Mouse (Mus musculus) CH12.LX (cell line): Measurements from ENCODE around the gene Cebpg. TPM values are rescaled to one million over a fixed set of nuclear protein-coding genes. Genes with fewer than 3 reads are reported as not detected.

ENCODE experiments used
- DNase-seq: peaks from one replicate; pipeline ENCODE4 v3.0.0-alpha.2; 2013; ENCODE audit errors: extremely low read depth
- H3K27ac ChIP-seq: 2 replicates; pipeline ENCODE4 v1.5.1; 2012; ENCODE audit warnings: low read depth, mild to moderate bottlenecking, control low read depth, moderate library complexity; ENCODE audit not compliant: insufficient read depth
- H3K27me3 ChIP-seq: replicated peaks from 2 replicates; pipeline ENCODE3; 2012; ENCODE audit warnings: inconsistent platforms
- H3K36me3 ChIP-seq, 2 experiments: replicated peaks in 1 of 2; 2 replicates each; pipeline versions ENCODE3 to v1.6.1; 2012; ENCODE audit warnings: inconsistent platforms in 1 of 2, low read length in 1 of 2, mild to moderate bottlenecking in 1 of 2, mixed read lengths in 1 of 2, moderate library complexity in 1 of 2; ENCODE audit not compliant: control insufficient read depth in 1 of 2, insufficient read depth in 1 of 2
- H3K4me1 ChIP-seq, 2 experiments: 2 replicates each; pipeline ENCODE4 v1.6.1; 2012; ENCODE audit warnings: inconsistent platforms in 1 of 2, moderate library complexity in 1 of 2; ENCODE audit not compliant: insufficient read depth in 2 of 2, control insufficient read depth in 1 of 2
- H3K4me2 ChIP-seq: 2 replicates; pipeline ENCODE4 v1.6.1; 2012; ENCODE audit warnings: low read depth, mild to moderate bottlenecking, control low read depth; ENCODE audit not compliant: poor library complexity, insufficient read depth, severe bottlenecking
- H3K4me3 ChIP-seq, 3 experiments: fragments of 150-350 bp in 1 of 3; sonication (generic) in 1 of 3; replicated peaks in 1 of 3; 2 replicates each; pipeline versions ENCODE3 to v1.5.1; 2011 to 2012; ENCODE audit warnings: low read depth in 2 of 3, low read length in 2 of 3, mild to moderate bottlenecking in 2 of 3, moderate library complexity in 2 of 3, control low read depth in 1 of 3, improper control_type of control experiment in 1 of 3, inconsistent platforms in 1 of 3, mixed read lengths in 1 of 3; ENCODE audit not compliant: poor library complexity in 1 of 3
- H3K79me2 ChIP-seq: replicated peaks from 2 replicates; pipeline ENCODE4 v1.6.1; 2012; ENCODE audit warnings: mild to moderate bottlenecking, moderate library complexity; ENCODE audit not compliant: control insufficient read depth, poor library complexity, insufficient read depth, severe bottlenecking; ENCODE audit errors: extremely low read depth
- H3K9ac ChIP-seq: 2 replicates; pipeline ENCODE4 v1.6.1; 2012; ENCODE audit warnings: low read depth, mild to moderate bottlenecking, control low read depth, moderate library complexity; ENCODE audit not compliant: insufficient read depth
- H3K9me3 ChIP-seq: replicated peaks from 2 replicates; pipeline ENCODE3; 2012; ENCODE audit warnings: low read length, inconsistent platforms, mixed read lengths
- BHLHE40 ChIP-seq: IDR thresholded peaks from 2 replicates; pipeline ENCODE4 v1.6.1; 2011; ENCODE audit warnings: mild to moderate bottlenecking, low read depth, low read length, improper control_type of control experiment
- CHD1 ChIP-seq: IDR thresholded peaks from 2 replicates; pipeline ENCODE4 v1.6.1; 2012; ENCODE audit warnings: low read depth, low read length, improper control_type of control experiment, inconsistent platforms
- CHD2 ChIP-seq: IDR thresholded peaks from 2 replicates; pipeline ENCODE4 v1.6.1; 2011; ENCODE audit warnings: low read length, improper control_type of control experiment
- CTCF ChIP-seq, 2 experiments: IDR thresholded peaks in 1 of 2; conservative IDR thresholded peaks in 1 of 2; 2 replicates each; pipeline ENCODE4 v1.5.1; 2011 to 2012; ENCODE audit warnings: low read depth in 2 of 2, low read length in 2 of 2, improper control_type of control experiment in 1 of 2, inconsistent platforms in 1 of 2, mild to moderate bottlenecking in 1 of 2, moderate library complexity in 1 of 2
- E2F4 ChIP-seq: IDR thresholded peaks from 2 replicates; pipeline ENCODE4 v1.6.1; 2011; ENCODE audit warnings: low read depth, low read length, improper control_type of control experiment; ENCODE audit not compliant: insufficient replicate concordance
- ELF1 ChIP-seq: IDR thresholded peaks from 2 replicates; pipeline ENCODE4 v1.6.1; 2014; ENCODE audit warnings: low read depth, mild to moderate bottlenecking, inconsistent platforms, low read length, improper control_type of control experiment
- ETS1 ChIP-seq: conservative IDR thresholded peaks from 2 replicates; pipeline ENCODE4 v1.6.1; 2012; ENCODE audit warnings: low read depth, mild to moderate bottlenecking, inconsistent platforms, low read length, improper control_type of control experiment, moderate library complexity
- HCFC1 ChIP-seq: IDR thresholded peaks from 2 replicates; pipeline ENCODE4 v1.6.1; 2012; ENCODE audit warnings: low read depth, mild to moderate bottlenecking, inconsistent platforms, low read length, improper control_type of control experiment
- IRF4 ChIP-seq: IDR thresholded peaks from 2 replicates; pipeline ENCODE4 v1.6.1; 2014; ENCODE audit warnings: low read depth, mild to moderate bottlenecking, inconsistent platforms, low read length, improper control_type of control experiment
- JUN ChIP-seq: IDR thresholded peaks from 2 replicates; pipeline ENCODE4 v1.6.1; 2011; ENCODE audit warnings: low read depth, mild to moderate bottlenecking, low read length, improper control_type of control experiment, moderate library complexity; ENCODE audit not compliant: insufficient read depth
- JUND ChIP-seq: conservative IDR thresholded peaks from 2 replicates; pipeline ENCODE4 v1.6.1; 2011; ENCODE audit warnings: low read depth, low read length, improper control_type of control experiment
- KAT2A ChIP-seq: IDR thresholded peaks from 2 replicates; pipeline ENCODE4 v1.6.1; 2012; ENCODE audit warnings: low read length, improper control_type of control experiment, inconsistent platforms; ENCODE audit not compliant: insufficient replicate concordance
- MAFK ChIP-seq: IDR thresholded peaks from 2 replicates; pipeline ENCODE4 v1.6.1; 2011; ENCODE audit warnings: low read length, improper control_type of control experiment; ENCODE audit not compliant: insufficient replicate concordance
- MAX ChIP-seq: IDR thresholded peaks from 2 replicates; pipeline ENCODE4 v1.6.1; 2011; ENCODE audit warnings: low read length, improper control_type of control experiment
- MAZ ChIP-seq: IDR thresholded peaks from 2 replicates; pipeline ENCODE4 v1.6.1; 2012; ENCODE audit warnings: low read depth, mild to moderate bottlenecking, inconsistent platforms, low read length, improper control_type of control experiment, moderate library complexity
- MEF2A ChIP-seq: IDR thresholded peaks from 2 replicates; pipeline ENCODE4 v1.6.1; 2014; ENCODE audit warnings: low read depth, mild to moderate bottlenecking, inconsistent platforms, low read length, improper control_type of control experiment, borderline replicate concordance
- MXI1 ChIP-seq: IDR thresholded peaks from 2 replicates; pipeline ENCODE4 v1.6.1; 2011; ENCODE audit warnings: mild to moderate bottlenecking, low read depth, low read length, improper control_type of control experiment
- MYC ChIP-seq: IDR thresholded peaks from 2 replicates; pipeline ENCODE4 v1.6.1; 2011; ENCODE audit warnings: low read depth, mild to moderate bottlenecking, improper control_type of control experiment, low read length
- NRF1 ChIP-seq: IDR thresholded peaks from 2 replicates; pipeline ENCODE4 v1.6.1; 2014; ENCODE audit warnings: low read depth, mild to moderate bottlenecking, inconsistent platforms, low read length, improper control_type of control experiment, moderate library complexity
- POLR2A ChIP-seq: IDR thresholded peaks from 2 replicates; pipeline ENCODE4 v1.6.1; 2011; ENCODE audit warnings: low read depth, mild to moderate bottlenecking, improper control_type of control experiment, low read length
- POLR2AphosphoS2 ChIP-seq: IDR thresholded peaks from 2 replicates; pipeline ENCODE4 v1.6.1; 2011; ENCODE audit warnings: low read depth, low read length, improper control_type of control experiment
- RCOR1 ChIP-seq: conservative IDR thresholded peaks from 2 replicates; pipeline ENCODE4 v1.6.1; 2012; ENCODE audit warnings: low read depth, mild to moderate bottlenecking, inconsistent platforms, low read length, improper control_type of control experiment
- SMC3 ChIP-seq: IDR thresholded peaks from 2 replicates; pipeline ENCODE4 v1.6.1; 2011; ENCODE audit warnings: low read depth, low read length, improper control_type of control experiment
- TBP ChIP-seq: conservative IDR thresholded peaks from 2 replicates; pipeline ENCODE4 v1.6.1; 2011; ENCODE audit warnings: low read depth, low read length, improper control_type of control experiment
- UBTF ChIP-seq: IDR thresholded peaks from 2 replicates; pipeline ENCODE4 v1.6.1; 2012; ENCODE audit warnings: low read depth, mild to moderate bottlenecking, inconsistent platforms, low read length, improper control_type of control experiment, moderate library complexity
- USF1 ChIP-seq: IDR thresholded peaks from 2 replicates; pipeline ENCODE4 v1.6.1; 2014; ENCODE audit warnings: low read depth, mild to moderate bottlenecking, inconsistent platforms, low read length, improper control_type of control experiment
- ZC3H11A ChIP-seq: IDR thresholded peaks from 2 replicates; pipeline ENCODE4 v1.6.1; 2012; ENCODE audit warnings: low read depth, mild to moderate bottlenecking, inconsistent platforms, low read length, improper control_type of control experiment
- ZKSCAN1 ChIP-seq: IDR thresholded peaks from 2 replicates; pipeline ENCODE4 v1.6.1; 2012; ENCODE audit warnings: low read depth, inconsistent platforms, low read length, improper control_type of control experiment, borderline replicate concordance
- ZMIZ1 ChIP-seq: IDR thresholded peaks from 2 replicates; pipeline ENCODE4 v1.6.1; 2012; ENCODE audit warnings: low read depth, mild to moderate bottlenecking, inconsistent platforms, low read length, improper control_type of control experiment
- ZNF384 ChIP-seq: IDR thresholded peaks from 2 replicates; pipeline ENCODE4 v1.6.1; 2012; ENCODE audit warnings: low read depth, low read length, improper control_type of control experiment, inconsistent platforms
- dilution Hi-C: fragments of 300-500 bp; cut with MboI; formaldehyde crosslinking; loops from 2 replicates; pipeline ENCODE4 v1.14.3; 2020; ENCODE audit warnings: low sequenced_read_pairs; ENCODE audit not compliant: extremely low pct_unique_long_range_greater_than_20kb, extremely low pct_ligation_motif_present
- in situ Hi-C: fragments of 300-500 bp; cut with MboI; formaldehyde crosslinking; loops from 3 replicates; pipeline ENCODE4 v1.14.3; 2019; ENCODE audit warnings: low sequenced_read_pairs, low pct_ligation_motif_present, low pct_unique_long_range_greater_than_20kb, mixed read lengths
- polyA plus RNA-seq: library from polyadenylated mRNA; unstranded; fragments of >175 nt; gene quantifications from 2 replicates; pipeline ENCODE4 v1.2.1, GENCODE M21; 2012; ENCODE audit warnings: low read depth; ENCODE audit not compliant: insufficient read length
- total RNA-seq, 2 experiments: library from RNA; depleted of rRNA; stranded (reverse); fragments of 300-350 nt in 1 of 2; fragments of >200 nt in 1 of 2; gene quantifications; 2 replicates each; pipeline ENCODE4 v1.2.3; 2012 to 2014

The Cebpg gene
- total and polyA plus RNA-seq, 3 experiments = 23.5 to 34.6 (median 25.3) TPM

DNA sequence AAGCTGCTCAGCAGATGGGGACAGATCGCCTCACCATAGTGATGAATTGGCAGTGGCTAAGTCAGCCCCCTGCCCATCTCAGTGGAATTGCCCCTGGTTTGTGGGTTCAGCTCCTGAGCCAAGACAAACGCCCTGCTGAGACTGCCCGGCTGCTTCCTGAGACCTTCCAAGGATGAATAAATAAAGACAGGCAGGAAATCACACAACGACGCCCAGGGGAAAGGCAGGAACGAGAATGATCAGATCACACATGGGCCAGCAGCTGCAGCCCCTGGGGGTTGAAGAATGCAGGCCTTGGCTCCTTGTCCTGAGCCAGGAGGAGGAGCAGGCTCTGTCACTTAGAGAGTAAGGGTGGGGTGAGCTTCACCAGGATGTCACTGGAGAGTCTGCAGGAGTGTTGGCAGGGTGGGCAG lies 21.2 kb downstream of the Cebpg start:
- TF ChIP-seq ZC3H11A (no peak), CHD1 (no peak), NRF1 (no peak), MAFK (no peak), MEF2A (no peak), MAX (no peak), ELF1 (no peak), MXI1 (no peak), TBP (no peak), MAZ (no peak), HCFC1 (no peak), JUN (no peak), CHD2 (no peak), ZNF384 (no peak), JUND (no peak), CTCF (conservative IDR thresholded peaks at IDR 0.05 in 1 of 2, IDR thresholded peaks at IDR 0.05 in 1 of 2; ENCODE audit: low read depth in 2 of 2, low read length in 2 of 2) (no peak), KAT2A (no peak)
- Histone ChIP-seq H3K9me3 (no peaks in the 10 kb centered on the region), H3K4me3 (no peak overlapping the region), H3K4me1 (no peaks in the 10 kb centered on the region), H3K4me2 (no peak overlapping the region), H3K27ac (no peak overlapping the region), H3K27me3 (no peaks in the 10 kb centered on the region), H3K36me3 (peaks cover 51 to 92% of the 10 kb centered on the region in 2 experiments), H3K9ac (no peak overlapping the region), H3K79me2 (no peaks in the 10 kb centered on the region)
- in situ Hi-C loops = no loop called here
- no peak for DNase-seq
- dilution Hi-C loops = no loop called here

DNA sequence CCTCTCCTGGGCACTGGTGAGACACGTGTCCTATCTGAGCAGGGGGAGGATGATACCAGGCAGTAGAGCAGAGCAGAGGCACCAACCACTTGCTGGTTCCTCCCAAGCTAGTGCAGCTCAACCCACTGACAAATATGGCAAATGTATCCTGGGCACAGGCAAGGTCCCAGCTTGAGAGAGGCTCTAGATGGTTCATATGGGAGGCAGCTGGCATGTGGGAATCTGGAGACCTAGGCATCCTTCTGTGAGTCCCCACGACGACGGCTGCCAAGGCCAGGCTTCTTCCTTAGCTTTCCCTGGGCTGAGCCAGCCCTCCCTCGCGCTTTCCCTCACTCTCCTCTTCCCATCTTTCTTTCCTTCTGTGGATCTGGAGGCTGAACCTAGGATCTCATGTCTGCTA lies 25.8 kb downstream of the Cebpg start:
- dilution Hi-C loops = no loop called here
- no peak for TF ChIP-seq ZMIZ1
- TF ChIP-seq MXI1 = no peak
- no peak for TF ChIP-seq UBTF
- no peak for TF ChIP-seq MAFK
- TF ChIP-seq IRF4 = no peak
- TF ChIP-seq POLR2A = no peak
- no peak for TF ChIP-seq JUN
- no peak for TF ChIP-seq ETS1
- no peak for TF ChIP-seq MYC
- no peak for TF ChIP-seq RCOR1
- no peak for TF ChIP-seq KAT2A
- TF ChIP-seq CHD2 = no peak
- TF ChIP-seq BHLHE40 = no peak
- no peak for TF ChIP-seq POLR2AphosphoS2
- no peak for TF ChIP-seq ZKSCAN1
- no peak for TF ChIP-seq ZC3H11A
- TF ChIP-seq USF1 = no peak
- TF ChIP-seq E2F4 = no peak
- TF ChIP-seq SMC3 = no peak
- peaks cover 2 to 17% of the 10 kb centered on the region in 2 experiments; a peak in 3 of 4 replicates for H3K4me1 ChIP-seq

More for the DNA sequence above, 25.8 kb downstream of the Cebpg start:
- in situ Hi-C loops = loop anchor here (5.0 kb wide), 2 partner anchors 147 to 237 kb away; no protein-coding TSS in a partner anchor
- Histone ChIP-seq H3K4me3 (no peak overlapping the region), H3K9me3 (no peaks in the 10 kb centered on the region), H3K27me3 (no peaks in the 10 kb centered on the region), H3K9ac (no peak overlapping the region), H3K4me2 (no peak overlapping the region), H3K27ac (no peak overlapping the region), H3K36me3 (peaks cover 37 to 90% of the 10 kb centered on the region in 2 experiments), H3K79me2 (no peaks in the 10 kb centered on the region)
- no peak for DNase-seq
